Mouse (Mus musculus) bone marrow macrophage, adult 2 months (primary cell): ENCODE results near the gene Gm26602. TPM values are rescaled to one million over a fixed set of nuclear protein-coding genes. Genes with fewer than 3 reads are reported as not detected.
A peak's percentile ranks its signal among the peaks of the same experiment; 100 is the strongest.

Source experiments
- H3K27ac ChIP-seq: 2 replicates; pipeline ENCODE4 v1.5.1; 2012; ENCODE audit warnings: low read depth, low read length; ENCODE audit not compliant: insufficient read depth
- H3K4me1 ChIP-seq: 2 replicates; pipeline ENCODE4 v1.6.1; 2012; ENCODE audit warnings: low read length; ENCODE audit not compliant: control insufficient read depth, insufficient read depth
- H3K4me3 ChIP-seq: 2 replicates; pipeline ENCODE4 v1.5.1; 2012; ENCODE audit warnings: mild to moderate bottlenecking, low read length, moderate library complexity; ENCODE audit not compliant: insufficient read depth
- CTCF ChIP-seq: IDR thresholded peaks from 2 replicates; pipeline ENCODE4 v1.5.1; 2012; ENCODE audit warnings: low read depth, mild to moderate bottlenecking, low read length, moderate library complexity
- POLR2A ChIP-seq: IDR thresholded peaks from 2 replicates; pipeline ENCODE4 v1.6.1; 2012; ENCODE audit warnings: mild to moderate bottlenecking, low read depth, low read length, borderline replicate concordance
- polyA plus RNA-seq: library from polyadenylated mRNA; stranded (reverse); fragments of >200 nt; gene quantifications from 2 replicates; pipeline ENCODE4 v1.2.4, GENCODE M21; 2012; ENCODE audit not compliant: missing spikeins, insufficient read depth, insufficient read length

Gene Gm26602
- polyA plus RNA-seq, 1 experiment, result not detected

GRCm38 (mm10) chr10:79873313-79873712, 37.3 kb upstream of the Gm26602 start:
- no peak for TF ChIP-seq POLR2A
- no peak for TF ChIP-seq CTCF
- Histone ChIP-seq H3K4me3 (no peak overlapping the region), H3K27ac (no peak overlapping the region), H3K4me1 (peaks cover 11% of the 10 kb centered on the region)

- TF ChIP-seq CTCF (no peak), POLR2A (no peak)
- Histone ChIP-seq H3K4me1 (peaks cover 15% of the 10 kb centered on the region), H3K27ac (no peak overlapping the region), H3K4me3 (peak overlapping the region; percentile 60)
Observed at GRCm38 (mm10) chr10:79873715-79874289, 36.9 kb upstream of the Gm26602 start.

GRCm38 (mm10) chr10:79874290-79874862, 36.3 kb upstream of the Gm26602 start, which contains the start of the genes Prtn3 and Plppr3:
Gene Prtn3 (plus strand): TSS chr10:79874476.
Gene Plppr3 (minus strand): TSS chr10:79874634.
- Histone ChIP-seq H3K4me1 (peaks cover 19% of the 10 kb centered on the region), H3K27ac (no peak within 1 kb of the TSS), H3K4me3 (peak within 1 kb of the TSS; percentile 60)
- TF ChIP-seq POLR2A, result no peak
- TF ChIP-seq CTCF, result no peak

- TF ChIP-seq CTCF (no peak), POLR2A (no peak)
Observed at GRCm38 (mm10) chr10:79877174-79877573, 33.5 kb upstream of the Gm26602 start.

GRCm38 (mm10) chr10:79877757-79878156, 32.9 kb upstream of the Gm26602 start:
- Histone ChIP-seq H3K4me1 (peaks cover 24% of the 10 kb centered on the region), H3K4me3 (peak overlapping the region; percentile 30), H3K27ac (peak overlapping the region; percentile 76)
- TF ChIP-seq POLR2A (no peak), CTCF (no peak)

More at GRCm38 (mm10) chr10:79877174-79877573, 33.5 kb upstream of the Gm26602 start:
- peaks cover 23% of the 10 kb centered on the region for H3K4me1 ChIP-seq
- peak overlapping the region; percentile 76 for H3K27ac ChIP-seq
- H3K4me3 ChIP-seq, result 0 out of 2 replicates have a peak overlapping the region, but pooled peaks have one; percentile 5

GRCm38 (mm10) chr10:79879527-79879926, 31.1 kb upstream of the Gm26602 start:
- H3K4me1 ChIP-seq, result peaks cover 40% of the 10 kb centered on the region
- TF ChIP-seq CTCF (no peak), POLR2A (no peak)
- no peak overlapping the region for H3K27ac ChIP-seq
- no peak overlapping the region for H3K4me3 ChIP-seq

GRCm38 (mm10) chr10:79880721-79881120, 29.9 kb upstream of the Gm26602 start:
- TF ChIP-seq POLR2A, result no peak
- no peak for TF ChIP-seq CTCF
- Histone ChIP-seq H3K4me3 (no peak overlapping the region), H3K4me1 (peaks cover 46% of the 10 kb centered on the region), H3K27ac (no peak overlapping the region)

- Histone ChIP-seq H3K4me3 (no peak overlapping the region), H3K4me1 (peaks cover 40% of the 10 kb centered on the region), H3K27ac (no peak overlapping the region)
- TF ChIP-seq POLR2A (no peak), CTCF (no peak)
Observed at GRCm38 (mm10) chr10:79881981-79882380, 28.7 kb upstream of the Gm26602 start.

GRCm38 (mm10) chr10:79883297-79884084, 27.2 kb upstream of the Gm26602 start:
- no peak overlapping the region for H3K4me3 ChIP-seq
- no peak overlapping the region for H3K27ac ChIP-seq
- H3K4me1 ChIP-seq, result peaks cover 33% of the 10 kb centered on the region
- TF ChIP-seq POLR2A (no peak), CTCF (peak; percentile 69)
